ENCODE assay signal across 16 mouse cellular contexts in the genomic region with DNA sequence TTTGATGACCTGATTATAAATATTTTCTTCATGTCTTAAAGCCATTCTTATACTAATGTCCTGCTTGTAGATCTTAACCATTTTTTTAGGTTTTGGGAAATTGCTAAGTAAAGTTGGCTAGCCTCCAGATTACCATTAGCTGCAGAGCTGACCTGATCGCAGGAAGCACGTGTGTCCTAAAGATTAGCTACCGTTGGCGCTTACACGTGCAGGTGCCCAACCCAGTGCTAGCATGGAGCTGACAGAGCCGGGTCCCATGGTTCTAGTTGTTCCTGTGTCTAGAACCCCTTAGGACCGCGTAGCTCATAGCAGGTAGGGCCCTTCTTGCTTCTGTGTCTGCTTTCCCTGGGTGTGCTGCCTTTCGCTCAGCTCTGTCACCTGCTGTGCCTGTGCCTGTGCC. TPM values are rescaled to one million over a fixed set of nuclear protein-coding genes. Genes with fewer than 3 reads are reported as not detected.
DNase-seq lines count a peak whose midpoint lies in the region; ATAC-seq and TF ChIP-seq lines count a peak whose summit lies in the region.
"Had no signal": no experiment of that assay in that cellular context is flagged by ENCODE, and none has a peak within 500 bp of the region (broad histone marks: within the 10 kb centered on the region; RNA-seq: fewer than 3 reads in every experiment).

No protein-coding gene starts in this region.

- WGBS in thymus, adult 2 months: 89% methylated on average over 9 of the region's 9 CpGs
- 70% methylated on average over 9 of the region's 9 CpGs for WGBS in liver, embryonic 15.5 days (ENCODE audit: insufficient replicate concordance)

- H3K4me2 ChIP-seq in liver, embryonic 15.5 days: peak overlapping the region; percentile 13; the same call in 1 of the 2 replicates
- H3K4me2 ChIP-seq: embryonic facial prominence, embryonic 12.5 days had no signal

- no peak overlapping the region for H3K9ac ChIP-seq in liver, embryonic 15.5 days
- H3K9ac ChIP-seq: embryonic facial prominence, embryonic 12.5 days; midbrain, embryonic 12.5 days had no signal

- peak; percentile 60 for ATAC-seq in erythroblast, adult 5-6 weeks (replicated peaks; ENCODE audit: low FRiP score, poor library complexity, severe bottlenecking)
- no peak for ATAC-seq in liver, embryonic 15.5 days (ENCODE audit: insufficient read depth)

- H3K4me3 ChIP-seq in thymus, adult 2 months (ENCODE audit: control insufficient read depth, insufficient read depth, low read length): peak overlapping the region; percentile 25
- H3K4me3 ChIP-seq in liver, embryonic 15.5 days (replicated peaks): no peak overlapping the region
- H3K4me3 ChIP-seq: embryonic facial prominence, embryonic 12.5 days; heart, adult 2 months; hindbrain, embryonic 10.5 days; midbrain, embryonic 12.5 days had no signal

- no peaks in the 10 kb centered on the region for H3K27me3 ChIP-seq in thymus, adult 2 months (ENCODE audit: control insufficient read depth, insufficient read depth, low read length)
- H3K27me3 ChIP-seq in liver, embryonic 15.5 days: no peaks in the 10 kb centered on the region
- H3K27me3 ChIP-seq: embryonic facial prominence, embryonic 12.5 days had no signal

- peaks cover 51% of the 10 kb centered on the region for H3K36me3 ChIP-seq in thymus, adult 2 months (ENCODE audit: control insufficient read depth, insufficient read depth, low read length)
- H3K36me3 ChIP-seq in liver, embryonic 15.5 days (replicated peaks): peaks cover 61% of the 10 kb centered on the region

- TF ChIP-seq POLR2A in thymus, adult 2 months (IDR thresholded peaks at IDR 0.05; ENCODE audit: control insufficient read depth, extremely low read depth, insufficient read depth, low read length, poor library complexity): no peak

- peaks cover 10% of the 10 kb centered on the region for H3K4me1 ChIP-seq in thymus, adult 2 months (replicated peaks; ENCODE audit: control insufficient read depth, insufficient read depth, low read length)
- H3K4me1 ChIP-seq in liver, embryonic 15.5 days (replicated peaks): peaks cover 34% of the 10 kb centered on the region

- no peak for DNase-seq in thymus, adult 2 months
- DNase-seq in thymus, postnatal 36 days: no peak
- no peak for DNase-seq in layer of hippocampus, postnatal 25 days (ENCODE audit: extremely low spot score in 1 of 2, low spot score in 1 of 2)
- no peak for DNase-seq in kidney, adult 18-20 months
- DNase-seq in testis, postnatal 10 days (ENCODE audit: low spot score): no peak
- DNase-seq: adrenal gland, postnatal 25 days; cerebellum, adult 8-10 months; heart, adult 2 months; kidney, adult 9 months; lung, adult 2 months; lung, postnatal 36 days had no signal

- H3K27ac ChIP-seq in thymus, adult 2 months (ENCODE audit: control insufficient read depth, insufficient read depth, low read length): no peak overlapping the region
- no peak overlapping the region for H3K27ac ChIP-seq in liver, embryonic 15.5 days (replicated peaks)
- H3K27ac ChIP-seq: embryonic facial prominence, embryonic 12.5 days; heart, adult 2 months; hindbrain, embryonic 10.5 days; midbrain, embryonic 12.5 days had no signal

- TF ChIP-seq CTCF in thymus, adult 2 months (IDR thresholded peaks at IDR 0.05; ENCODE audit: borderline replicate concordance, control insufficient read depth, extremely low read depth, insufficient read depth, low read length, poor library complexity): no peak

- H3K9me3 ChIP-seq in liver, embryonic 15.5 days (replicated peaks): no peaks in the 10 kb centered on the region
- H3K9me3 ChIP-seq: embryonic facial prominence, embryonic 12.5 days; hindbrain, embryonic 10.5 days; midbrain, embryonic 12.5 days had no signal

RNA-seq across cellular contexts. Expression of a gene that starts 3.9 kb away (rescaled TPM):
- 313 and 333 TPM in 2 replicates for polyA plus RNA-seq in thymus, adult 2 months (2012; rRNA removed)
- 33.4 and 36.5 TPM in 2 replicates for total RNA-seq in erythroblast, adult 5-6 weeks (2015; ENCODE audit: low replicate concordance)
- total RNA-seq in erythroblast, adult 5-6 weeks (2017; ENCODE audit: low replicate concordance): 37.4 and 58.1 TPM in 2 replicates
- polyA plus RNA-seq in liver, embryonic 15.5 days (2015; fragmentation: Nextera tagmentation; extraction: Ambion mirVana): 45.1 and 45.5 TPM in 2 replicates
- total RNA-seq in layer of hippocampus, postnatal 25 days (2021): 1 to 10 TPM; 6.6 to 9.0 TPM
